Mouse (Mus musculus) stomach, embryonic 14.5 days (tissue): ENCODE data around the gene Lsr. TPM values are rescaled to one million over a fixed set of nuclear protein-coding genes. Genes with fewer than 3 reads are reported as not detected.
"Not testable (repeated sequence)": the region's sequence is repeated elsewhere in the genome, so short reads cannot be mapped to it uniquely, and the experiment has no call there.

Source experiments
- ATAC-seq: fragments of 200-750 bp; cut with Nextera tagmentation; 2 replicates; pipeline ENCODE4 v1.8.0; 2017; ENCODE audit warnings: low read depth, moderate TSS enrichment; ENCODE audit not compliant: insufficient number of reproducible peaks, insufficient read depth, low FRiP score
- H3K27ac ChIP-seq: fragments of 300-500 bp; sonication (generic); 2 replicates; pipeline ENCODE4 v1.5.1; 2014; ENCODE audit warnings: mild to moderate bottlenecking, low read length, moderate library complexity, mixed read lengths
- H3K27me3 ChIP-seq: fragments of 300-500 bp; sonication (generic); 2 replicates; pipeline ENCODE4 v1.6.1; 2014; ENCODE audit warnings: low read length, control low read depth, mixed read lengths; ENCODE audit not compliant: control insufficient read depth, insufficient read depth
- H3K36me3 ChIP-seq: fragments of 300-500 bp; sonication (generic); 2 replicates; pipeline ENCODE4 v1.6.1; 2014; ENCODE audit warnings: mild to moderate bottlenecking, control low read depth, low read length, moderate library complexity, mixed read lengths; ENCODE audit not compliant: control insufficient read depth, insufficient read depth
- H3K4me1 ChIP-seq: fragments of 300-500 bp; sonication (generic); 2 replicates; pipeline ENCODE4 v1.6.1; 2014; ENCODE audit warnings: low read length, control low read depth, mixed read lengths; ENCODE audit not compliant: control insufficient read depth, insufficient read depth
- H3K4me2 ChIP-seq: fragments of 300-500 bp; sonication (generic); replicated peaks from 2 replicates; pipeline ENCODE4 v1.6.1; 2014; ENCODE audit warnings: low read depth, low read length, control low read depth
- H3K4me3 ChIP-seq: fragments of 300-500 bp; sonication (generic); 2 replicates; pipeline ENCODE4 v1.5.1; 2014; ENCODE audit warnings: low read depth, low read length, control low read depth
- H3K9ac ChIP-seq: fragments of 300-500 bp; sonication (generic); replicated peaks from 2 replicates; pipeline ENCODE4 v1.6.1; 2014; ENCODE audit warnings: low read depth, mild to moderate bottlenecking, control low read depth, low read length, moderate library complexity, mixed read lengths
- H3K9me3 ChIP-seq: fragments of 300-500 bp; sonication (generic); 2 replicates; pipeline ENCODE4 v1.6.1; 2016; ENCODE audit warnings: low read depth, low read length, control low read depth; ENCODE audit not compliant: control insufficient read depth
- WGBS: fragments of 180-500 bp; shearing (Covaris S2); extraction: QIAGEN DNeasy Blood & Tissue Kit; methylation state at CpG from one replicate; pipeline ENCODE4 v1.1.7; 2014; 5-methylcytosine and 5-hydroxymethylcytosine counted together
- polyA plus RNA-seq: library from polyadenylated mRNA; unstranded; fragments of >200 nt; fragmentation: Nextera tagmentation; extraction: Ambion mirVana; gene quantifications from 2 replicates; pipeline ENCODE4 v1.2.1, GENCODE M21; 2014

Lsr gene
- polyA plus RNA-seq, 1 experiment from 2014 or later, result 70.5 TPM

DNA sequence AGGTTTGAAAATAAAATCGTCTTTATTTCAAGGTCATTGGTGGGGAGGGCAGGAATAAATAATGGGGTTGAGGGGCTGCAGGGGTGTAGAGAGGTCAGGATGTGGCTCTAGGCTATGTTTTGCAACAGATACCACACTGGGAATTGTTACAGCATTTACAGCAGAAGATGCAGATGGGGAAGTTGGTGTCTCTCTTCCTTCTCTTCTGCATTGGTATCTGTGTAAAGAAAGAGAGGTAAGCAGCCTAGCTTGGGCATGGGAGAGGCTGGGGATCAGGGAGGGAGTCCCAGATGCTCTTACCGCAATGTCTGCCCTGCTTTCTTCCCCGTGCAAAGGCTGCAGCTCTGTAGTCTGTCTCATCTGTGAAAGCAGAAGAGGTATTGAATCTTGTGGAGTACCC, 30.9 kb downstream of the Lsr start:
- ATAC-seq, result not testable (repeated sequence)

DNA sequence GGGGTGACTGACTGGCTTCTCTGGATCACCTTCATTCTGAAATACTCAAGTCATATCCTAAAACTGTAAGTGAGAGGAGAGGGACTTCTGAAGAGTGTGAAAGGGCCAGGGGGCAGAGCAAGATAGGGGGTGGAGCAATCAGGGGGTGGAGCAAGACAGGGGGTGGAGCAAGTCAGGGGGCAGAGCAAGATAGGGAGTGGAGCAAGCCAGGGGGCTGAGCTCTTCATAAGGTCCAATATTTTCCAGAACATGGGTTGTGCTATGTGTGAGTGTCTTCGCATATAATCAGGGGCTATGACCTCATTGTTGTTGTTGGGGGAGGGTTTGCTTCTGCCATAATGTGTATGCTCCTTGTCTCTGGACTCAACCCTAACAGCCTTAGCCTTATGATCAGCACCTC, 33.2 kb downstream of the Lsr start:
- H3K27ac ChIP-seq, ATAC-seq, H3K4me1 ChIP-seq, H3K27me3 ChIP-seq, H3K4me3 ChIP-seq, H3K4me2 ChIP-seq, H3K9me3 ChIP-seq, H3K9ac ChIP-seq, H3K36me3 ChIP-seq: not testable (repeated sequence)
- 95% methylated on average over 1 of the region's 1 CpGs for WGBS

More for the DNA sequence above, 30.9 kb downstream of the Lsr start:
- not testable (repeated sequence) for H3K9ac ChIP-seq, H3K9me3 ChIP-seq, H3K4me3 ChIP-seq, H3K4me2 ChIP-seq, H3K36me3 ChIP-seq, H3K27me3 ChIP-seq, H3K27ac ChIP-seq, H3K4me1 ChIP-seq
- 48% methylated on average over 3 of the region's 3 CpGs for WGBS

DNA sequence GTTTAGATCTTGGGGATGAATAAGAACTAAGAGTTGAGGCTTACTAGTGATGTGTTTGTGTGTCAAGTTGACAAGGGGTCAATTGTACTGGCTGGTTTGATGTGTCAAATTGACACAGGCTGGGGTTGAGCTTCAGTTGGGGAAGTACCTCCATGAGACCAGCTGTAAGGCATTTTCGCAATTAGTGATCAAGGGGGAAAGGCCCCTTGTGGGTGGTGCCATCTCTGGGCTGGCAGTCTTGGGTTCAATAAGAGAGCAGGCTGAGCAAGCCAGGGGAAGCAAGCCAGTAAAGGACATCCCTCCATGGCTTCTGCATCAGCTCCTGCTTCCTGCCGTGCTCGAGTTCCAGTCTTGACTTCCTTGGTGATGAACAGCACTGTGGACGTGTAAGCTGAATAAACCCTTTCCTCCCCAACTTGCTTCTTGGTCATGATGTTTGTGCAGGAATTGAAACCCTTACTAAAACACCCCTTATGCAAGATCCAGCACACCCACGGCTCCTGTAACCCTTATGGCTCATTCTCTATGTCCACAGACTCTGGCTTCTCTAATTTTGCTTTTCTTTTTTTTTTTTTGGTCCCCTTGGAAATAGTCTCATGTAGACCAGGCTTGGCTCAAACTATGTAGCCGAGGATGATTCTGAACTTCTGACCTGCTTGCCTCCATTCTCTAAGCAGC, 37.7 kb downstream of the Lsr start:
- H3K36me3 ChIP-seq, H3K4me3 ChIP-seq, H3K27me3 ChIP-seq, H3K27ac ChIP-seq, H3K4me1 ChIP-seq, H3K4me2 ChIP-seq, H3K9ac ChIP-seq, H3K9me3 ChIP-seq, ATAC-seq: not testable (repeated sequence)
- 63% methylated on average over 6 of the region's 6 CpGs for WGBS

DNA sequence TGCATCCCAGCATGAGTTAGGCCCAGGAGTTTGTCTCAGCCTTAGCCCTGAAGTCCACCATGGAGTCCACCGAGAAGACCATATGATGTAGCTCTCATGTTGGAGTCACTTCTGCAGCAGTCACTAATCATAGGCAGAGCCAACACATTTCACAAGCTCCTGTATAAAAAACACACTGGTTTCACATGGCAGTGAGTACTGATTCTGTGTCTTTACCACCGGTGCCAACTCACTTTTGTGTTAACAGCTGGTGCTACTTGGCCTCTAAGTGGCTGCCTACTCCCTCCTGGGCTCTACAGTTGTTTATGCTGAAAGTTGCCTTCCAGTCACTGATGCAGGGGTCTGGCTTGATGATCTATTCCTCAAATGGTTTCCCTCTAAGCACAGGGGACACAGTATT, 48.7 kb downstream of the Lsr start, which contains the start of gene Hamp2:
TSS of gene Hamp2 (minus strand) at position 101 of the 400 bp plus-strand sequence.
- not testable (repeated sequence) for H3K4me3 ChIP-seq

DNA sequence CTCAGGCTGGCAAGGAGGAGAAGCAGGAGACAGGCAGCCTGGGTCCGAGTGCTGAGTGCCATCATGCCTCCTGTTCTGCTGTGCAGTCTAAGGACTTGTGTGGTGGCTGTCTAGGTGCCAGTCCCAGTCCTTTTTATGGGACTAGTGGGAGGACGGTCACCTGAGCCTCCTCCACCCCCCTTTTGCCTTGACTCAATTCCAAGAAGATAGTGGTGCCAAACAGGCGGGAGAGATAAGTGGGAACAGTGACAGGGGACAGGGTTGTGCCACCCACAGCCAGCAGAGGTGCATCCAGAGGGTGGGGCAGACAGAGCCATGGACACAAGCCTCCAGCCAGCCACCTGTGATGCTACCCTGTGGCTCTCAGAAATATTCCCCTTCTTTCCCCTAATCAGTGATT, 49.2 kb downstream of the Lsr start:
- H3K27ac ChIP-seq, result no peak overlapping the region
- 55% methylated on average over 3 of the region's 3 CpGs for WGBS
- no peaks in the 10 kb centered on the region for H3K9me3 ChIP-seq
- H3K4me2 ChIP-seq, result no peak overlapping the region
- ATAC-seq, result no peak
- H3K9ac ChIP-seq, result no peak overlapping the region
- no peaks in the 10 kb centered on the region for H3K4me1 ChIP-seq
- no peaks in the 10 kb centered on the region for H3K27me3 ChIP-seq
- no peak overlapping the region for H3K4me3 ChIP-seq
- no peaks in the 10 kb centered on the region for H3K36me3 ChIP-seq

More for the DNA sequence above, 48.7 kb downstream of the Lsr start, which contains the start of gene Hamp2:
- not testable (repeated sequence) for ATAC-seq, H3K4me1 ChIP-seq, H3K27me3 ChIP-seq, H3K9me3 ChIP-seq, H3K9ac ChIP-seq, H3K4me2 ChIP-seq, H3K27ac ChIP-seq, H3K36me3 ChIP-seq
- 87% methylated on average over 2 of the region's 2 CpGs for WGBS

DNA sequence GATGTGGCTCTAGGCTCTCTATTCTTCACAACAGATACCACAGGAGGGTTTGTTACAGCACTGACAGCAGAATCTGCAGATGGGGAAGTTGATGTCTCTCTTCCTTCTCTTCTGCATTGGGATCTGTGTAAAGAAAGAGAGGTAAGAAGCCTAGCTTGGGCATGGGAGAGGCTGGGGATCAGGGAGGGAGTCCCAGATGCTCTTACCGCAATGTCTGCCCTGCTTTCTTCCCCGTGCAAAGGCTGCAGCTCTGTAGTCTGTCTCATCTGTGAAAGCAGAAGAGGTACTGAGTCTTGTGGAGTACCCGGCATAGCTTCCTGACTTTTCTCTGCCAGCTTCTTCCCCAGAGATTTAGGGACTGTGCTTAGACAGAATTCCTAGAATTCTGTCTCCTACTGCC, 50.8 kb downstream of the Lsr start:
- H3K9me3 ChIP-seq, H3K4me2 ChIP-seq, H3K27me3 ChIP-seq, H3K36me3 ChIP-seq, H3K9ac ChIP-seq, ATAC-seq, H3K4me1 ChIP-seq, H3K4me3 ChIP-seq, H3K27ac ChIP-seq: not testable (repeated sequence)
- 66% methylated on average over 2 of the region's 3 CpGs for WGBS

DNA sequence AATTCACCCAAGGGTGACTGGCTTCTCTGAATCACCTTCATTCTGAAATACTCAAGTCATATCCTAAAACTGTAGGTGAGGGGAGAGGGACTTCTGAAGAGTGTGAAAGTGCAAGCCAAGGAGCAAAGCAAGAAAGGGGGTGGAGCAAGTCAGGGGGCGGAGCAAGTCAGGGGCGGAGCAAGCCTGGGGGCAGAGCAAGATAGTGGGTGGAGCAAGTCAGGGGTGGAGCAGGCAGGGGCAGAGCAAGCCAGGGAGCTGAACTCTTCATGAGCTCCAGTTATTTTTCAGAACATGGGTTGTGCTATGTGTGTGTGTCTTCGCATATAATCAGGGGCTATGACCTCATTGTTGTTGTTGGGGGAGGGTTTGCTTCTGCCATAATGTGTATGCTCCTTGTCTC, 53.0 kb downstream of the Lsr start:
- no peaks in the 10 kb centered on the region for H3K9me3 ChIP-seq
- no peak overlapping the region for H3K4me3 ChIP-seq
- H3K27me3 ChIP-seq, result no peaks in the 10 kb centered on the region
- 49% methylated on average over 3 of the region's 3 CpGs for WGBS
- ATAC-seq, result no peak; the same call in 1 of the 2 replicates
- no peak overlapping the region for H3K9ac ChIP-seq
- H3K4me1 ChIP-seq, result no peaks in the 10 kb centered on the region
- H3K27ac ChIP-seq, result no peak overlapping the region
- H3K4me2 ChIP-seq, result no peak overlapping the region
- H3K36me3 ChIP-seq, result no peaks in the 10 kb centered on the region

DNA sequence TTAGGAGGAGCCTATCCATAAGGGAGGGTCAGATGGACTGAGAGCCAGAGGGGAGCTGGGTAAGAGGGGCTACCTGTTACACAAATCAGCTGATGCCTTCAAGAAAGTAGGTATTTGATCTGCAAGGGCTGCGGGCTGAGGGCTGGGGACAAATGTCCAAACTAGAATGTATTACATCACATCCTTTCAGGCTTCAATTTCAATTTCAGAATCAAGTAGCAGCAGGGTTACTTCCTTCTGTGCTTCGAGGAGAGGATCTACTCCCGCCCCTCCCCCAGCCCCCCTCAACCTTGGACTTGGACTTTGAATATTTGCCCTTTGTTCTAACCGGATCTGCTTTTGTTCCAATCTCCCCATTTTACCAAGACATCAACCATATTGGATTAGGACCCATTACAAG, 56.0 kb downstream of the Lsr start:
- no peak overlapping the region for H3K27ac ChIP-seq
- no peaks in the 10 kb centered on the region for H3K4me1 ChIP-seq
- no peak overlapping the region for H3K4me3 ChIP-seq
- H3K36me3 ChIP-seq, result no peaks in the 10 kb centered on the region
- no peaks in the 10 kb centered on the region for H3K9me3 ChIP-seq
- H3K4me2 ChIP-seq, result no peak overlapping the region
- H3K27me3 ChIP-seq, result no peaks in the 10 kb centered on the region
- 47% methylated on average over 4 of the region's 4 CpGs for WGBS
- no peak overlapping the region for H3K9ac ChIP-seq
- ATAC-seq, result no peak

DNA sequence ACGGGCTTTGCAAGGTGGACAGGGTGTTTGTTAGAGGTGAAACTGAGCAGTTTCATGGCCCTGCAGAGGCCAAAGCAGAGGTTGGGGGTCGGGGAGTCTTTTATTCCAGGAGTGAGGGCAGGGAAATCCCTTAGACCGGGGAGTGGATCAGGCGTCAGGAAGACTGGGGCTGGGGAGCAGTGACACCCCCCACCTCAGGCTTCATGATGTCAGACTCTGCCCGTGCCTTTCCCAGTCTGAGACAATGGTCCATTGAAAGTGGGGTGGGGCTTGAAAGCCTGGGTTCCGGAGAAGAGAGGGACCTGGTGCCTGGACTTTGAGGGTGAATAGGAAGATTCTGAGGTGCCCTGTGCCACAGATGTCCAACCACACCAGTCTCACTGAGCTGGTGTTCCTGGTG, 56.6 kb downstream of the Lsr start:
- H3K4me3 ChIP-seq, result no peak overlapping the region
- H3K9me3 ChIP-seq, result no peaks in the 10 kb centered on the region
- no peak overlapping the region for H3K27ac ChIP-seq
- no peaks in the 10 kb centered on the region for H3K4me1 ChIP-seq
- ATAC-seq, result no peak; the same call in 1 of the 2 replicates
- H3K4me2 ChIP-seq, result no peak overlapping the region
- WGBS, result 34% methylated on average over 6 of the region's 6 CpGs
- H3K9ac ChIP-seq, result no peak overlapping the region
- no peaks in the 10 kb centered on the region for H3K36me3 ChIP-seq
- H3K27me3 ChIP-seq, result no peaks in the 10 kb centered on the region
